Mouse (Mus musculus) hindbrain, embryonic 10.5 days (tissue): ENCODE measurements around the gene Sumo3. TPM values are rescaled to one million over a fixed set of nuclear protein-coding genes. Genes with fewer than 3 reads are reported as not detected.

ENCODE experiments used
- DNase-seq: peaks from one replicate; pipeline ENCODE4 v3.0.0-alpha.2; 2017; ENCODE audit warnings: low spot score
- H3K27ac ChIP-seq: fragments of 300-500 bp; sonication (generic); 2 replicates; pipeline ENCODE4 v1.5.1; 2016; ENCODE audit warnings: mild to moderate bottlenecking, moderate library complexity
- H3K27me3 ChIP-seq: fragments of 300-500 bp; sonication (generic); 2 replicates; pipeline ENCODE4 v1.6.1; 2016; ENCODE audit warnings: mild to moderate bottlenecking; ENCODE audit not compliant: poor library complexity, insufficient read depth, severe bottlenecking
- H3K36me3 ChIP-seq: fragments of 300-500 bp; sonication (generic); 2 replicates; pipeline ENCODE4 v1.6.1; 2016; ENCODE audit warnings: mild to moderate bottlenecking, moderate library complexity
- H3K4me1 ChIP-seq: fragments of 300-500 bp; sonication (generic); replicated peaks from 2 replicates; pipeline ENCODE4 v1.6.1; 2016; ENCODE audit warnings: mild to moderate bottlenecking
- H3K4me3 ChIP-seq: fragments of 300-500 bp; sonication (generic); 2 replicates; pipeline ENCODE4 v1.5.1; 2016; ENCODE audit warnings: mild to moderate bottlenecking, moderate library complexity
- H3K9me3 ChIP-seq: fragments of 300-500 bp; sonication (generic); 2 replicates; pipeline ENCODE4 v1.6.1; 2016; ENCODE audit warnings: mild to moderate bottlenecking, moderate library complexity
- WGBS: fragments of 180-500 bp; shearing (Covaris S2); methylation state at CpG from one replicate; pipeline ENCODE4 v1.1.7; 2016; 5-methylcytosine and 5-hydroxymethylcytosine counted together
- polyA plus RNA-seq: library from polyadenylated mRNA; unstranded; fragments of >200 nt; fragmentation: Nextera tagmentation; extraction: Ambion mirVana; gene quantifications from 2 replicates; pipeline ENCODE4 v1.2.1, GENCODE M21; 2016

Sumo3 gene
- polyA plus RNA-seq, 1 experiment from 2014 or later = 336 TPM

DNA sequence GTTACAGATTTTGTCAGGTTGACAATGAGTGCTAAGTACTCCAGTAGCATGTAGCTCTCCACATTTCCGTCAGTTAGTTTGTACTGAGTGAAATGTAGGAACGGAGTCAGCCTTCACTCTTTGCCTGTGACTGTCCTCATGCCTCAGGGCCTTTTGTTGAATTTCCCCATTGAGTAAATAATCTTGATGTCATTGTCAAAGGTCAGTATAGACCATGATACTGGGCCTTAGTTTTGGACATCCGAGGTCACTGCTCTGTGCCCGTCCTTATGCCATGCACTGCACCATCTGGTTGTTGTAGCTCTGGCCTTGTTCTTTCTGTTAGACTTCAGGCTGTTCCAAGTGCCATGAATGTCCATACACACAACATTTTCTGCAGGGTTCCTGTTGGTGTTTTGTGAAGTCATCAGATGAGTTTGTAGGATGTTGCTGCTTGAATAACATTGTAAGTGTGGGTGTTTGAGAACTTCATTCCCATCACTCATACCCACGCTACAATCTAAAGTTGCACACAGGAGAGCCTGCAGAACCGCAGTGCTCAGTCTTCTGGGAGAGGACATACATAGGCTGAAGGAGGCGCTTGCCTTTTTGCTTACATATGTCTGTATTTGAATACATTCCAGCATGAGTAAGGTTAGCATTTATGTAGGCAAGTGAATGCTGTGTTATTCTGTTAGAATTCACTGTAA is 30.5 kb downstream of the Sumo3 start:
- peaks cover 93% of the 10 kb centered on the region for H3K36me3 ChIP-seq
- DNase-seq = no peak
- 90% methylated on average over 7 of the region's 7 CpGs for WGBS

DNA sequence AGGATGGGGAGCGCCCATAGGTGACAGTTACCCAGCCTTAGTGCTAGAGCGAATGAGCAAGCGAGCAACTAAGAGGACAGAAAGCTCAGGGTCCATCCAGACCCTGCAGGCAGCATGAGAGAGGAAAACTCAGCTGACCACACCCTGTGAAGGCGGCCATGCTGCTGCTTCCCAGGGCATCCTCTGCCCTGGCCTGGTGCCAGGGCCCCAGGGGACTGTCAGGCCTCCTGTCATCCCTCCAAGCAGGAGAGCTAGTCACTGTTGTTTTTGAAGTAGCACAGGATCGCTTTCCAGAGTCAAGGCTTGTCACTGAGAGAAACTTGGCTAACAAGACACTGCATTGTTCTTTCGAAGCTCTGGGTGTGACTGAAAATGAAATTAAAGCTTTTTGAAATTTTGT is 33.1 kb downstream of the Sumo3 start:
- WGBS = 87% methylated on average over 6 of the region's 6 CpGs
- Histone ChIP-seq H3K9me3 (no peaks in the 10 kb centered on the region), H3K36me3 (peaks cover 93% of the 10 kb centered on the region)

More for the DNA sequence above, 30.5 kb downstream of the Sumo3 start:
- Histone ChIP-seq H3K27ac (no peak overlapping the region), H3K4me1 (0 out of 2 replicates have a peak, but pooled peaks cover 4% of the 10 kb centered on the region), H3K4me3 (no peak overlapping the region), H3K27me3 (no peaks in the 10 kb centered on the region), H3K9me3 (no peaks in the 10 kb centered on the region)

DNA sequence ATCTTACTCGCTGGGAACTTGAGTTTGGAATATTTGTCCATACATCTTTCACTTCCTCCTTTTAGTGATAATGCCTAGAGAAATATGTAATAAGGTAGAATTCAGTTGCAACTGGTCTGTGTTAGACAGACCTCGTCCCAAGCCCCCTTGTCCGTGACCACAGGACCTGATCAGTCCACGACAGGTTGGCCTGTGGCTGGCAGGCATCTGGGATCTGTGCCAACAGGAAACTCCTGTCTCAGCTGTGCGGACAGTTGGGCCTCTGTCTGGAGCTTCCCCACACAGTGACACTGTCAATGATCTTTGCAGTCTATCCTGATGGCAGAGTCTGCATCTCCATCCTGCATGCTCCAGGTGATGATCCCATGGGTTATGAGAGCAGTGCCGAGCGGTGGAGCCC is 37.3 kb downstream of the Sumo3 start:
- 93% methylated on average over 7 of the region's 7 CpGs for WGBS
- H3K4me3 ChIP-seq = no peak overlapping the region
- no peaks in the 10 kb centered on the region for H3K9me3 ChIP-seq
- H3K27me3 ChIP-seq = no peaks in the 10 kb centered on the region
- 0 out of 2 replicates have a peak, but pooled peaks cover 4% of the 10 kb centered on the region for H3K4me1 ChIP-seq
- no peak for DNase-seq
- H3K27ac ChIP-seq = no peak overlapping the region
- H3K36me3 ChIP-seq = peaks cover 86% of the 10 kb centered on the region

More for the DNA sequence above, 33.1 kb downstream of the Sumo3 start:
- H3K4me1 ChIP-seq = 0 out of 2 replicates have a peak, but pooled peaks cover 4% of the 10 kb centered on the region
- no peak overlapping the region for H3K4me3 ChIP-seq
- H3K27me3 ChIP-seq = no peaks in the 10 kb centered on the region
- DNase-seq = no peak
- H3K27ac ChIP-seq = no peak overlapping the region

DNA sequence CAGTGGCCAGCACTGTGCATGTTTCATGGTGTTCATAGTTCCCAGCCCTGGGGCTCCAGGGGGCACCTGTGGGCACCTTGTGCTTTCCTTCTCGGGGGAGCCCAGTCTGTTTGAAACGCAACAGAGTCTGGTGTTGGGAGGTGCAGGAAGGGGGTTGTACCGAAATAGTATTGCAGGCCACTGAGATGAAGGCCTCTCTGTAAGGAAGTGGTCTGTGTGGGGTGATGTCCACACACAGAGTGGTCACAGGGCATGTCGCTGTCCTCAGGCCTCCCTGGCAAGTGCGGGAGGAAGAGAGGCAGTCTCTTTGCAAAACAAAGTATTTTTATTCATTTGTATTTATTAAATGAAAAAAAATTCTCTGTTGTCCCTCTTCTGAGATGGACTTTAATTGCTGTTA is 39.7 kb downstream of the Sumo3 start:
- H3K36me3 ChIP-seq = peaks cover 65% of the 10 kb centered on the region
- 93% methylated on average over 5 of the region's 5 CpGs for WGBS
- H3K27me3 ChIP-seq = no peaks in the 10 kb centered on the region
- no peak for DNase-seq
- H3K27ac ChIP-seq = no peak overlapping the region
- no peaks in the 10 kb centered on the region for H3K9me3 ChIP-seq
- H3K4me1 ChIP-seq = peaks cover 8% of the 10 kb centered on the region; the same call in 1 of the 2 replicates
- H3K4me3 ChIP-seq = no peak overlapping the region

DNA sequence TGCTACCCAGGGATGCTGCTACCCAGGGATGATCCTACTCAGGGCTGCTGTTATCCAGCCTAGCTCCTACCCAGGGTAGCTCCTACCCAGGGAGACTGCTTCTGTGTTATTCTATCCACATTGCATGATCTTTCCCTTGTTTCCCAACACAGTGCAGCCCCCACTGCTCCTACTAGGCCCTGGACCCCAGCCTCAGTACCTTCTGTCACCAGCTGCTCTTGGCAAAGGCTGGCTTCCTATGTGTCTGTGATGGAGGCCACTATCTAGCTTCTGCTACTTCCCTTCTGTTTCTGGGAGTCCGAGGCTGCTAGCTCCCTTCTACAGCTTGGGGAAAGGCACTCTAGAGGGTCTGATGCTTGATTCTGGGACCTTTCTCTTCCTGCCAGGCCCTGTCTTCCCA is 41.6 kb downstream of the Sumo3 start:
- Histone ChIP-seq H3K27ac (peak overlapping the region; percentile 29; the same call in 1 of the 2 replicates), H3K9me3 (no peaks in the 10 kb centered on the region), H3K36me3 (peaks cover 48% of the 10 kb centered on the region), H3K4me1 (peaks cover 8% of the 10 kb centered on the region; the same call in 1 of the 2 replicates), H3K4me3 (no peak overlapping the region), H3K27me3 (no peaks in the 10 kb centered on the region)
- WGBS = 78% methylated on average over 1 of the region's 1 CpGs
- DNase-seq = no peak

DNA sequence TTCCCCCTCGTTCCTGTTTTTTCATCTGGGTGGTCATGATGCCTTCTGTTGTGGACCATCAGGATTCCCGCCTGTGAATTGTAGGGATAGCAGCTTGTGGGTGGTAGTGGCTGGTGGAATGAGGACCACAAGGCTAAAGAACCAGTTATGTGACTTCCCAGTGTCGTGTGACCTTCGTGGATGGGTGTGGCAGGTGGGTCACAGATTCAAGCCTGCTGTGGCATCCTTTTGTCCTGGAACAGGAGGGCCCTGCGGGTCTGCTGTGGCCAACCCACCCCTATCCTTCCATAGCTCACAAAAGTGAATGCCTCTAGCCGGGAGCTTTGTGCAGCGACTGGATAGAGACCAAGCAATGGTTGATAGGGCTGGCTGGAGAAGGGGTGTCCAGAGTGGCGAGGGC is 42.0 kb downstream of the Sumo3 start:
- Histone ChIP-seq H3K4me1 (peaks cover 8% of the 10 kb centered on the region; the same call in 1 of the 2 replicates), H3K9me3 (no peaks in the 10 kb centered on the region), H3K36me3 (peaks cover 45% of the 10 kb centered on the region), H3K27me3 (no peaks in the 10 kb centered on the region), H3K4me3 (no peak overlapping the region), H3K27ac (no peak overlapping the region)
- WGBS = 83% methylated on average over 8 of the region's 8 CpGs
- DNase-seq = no peak

DNA sequence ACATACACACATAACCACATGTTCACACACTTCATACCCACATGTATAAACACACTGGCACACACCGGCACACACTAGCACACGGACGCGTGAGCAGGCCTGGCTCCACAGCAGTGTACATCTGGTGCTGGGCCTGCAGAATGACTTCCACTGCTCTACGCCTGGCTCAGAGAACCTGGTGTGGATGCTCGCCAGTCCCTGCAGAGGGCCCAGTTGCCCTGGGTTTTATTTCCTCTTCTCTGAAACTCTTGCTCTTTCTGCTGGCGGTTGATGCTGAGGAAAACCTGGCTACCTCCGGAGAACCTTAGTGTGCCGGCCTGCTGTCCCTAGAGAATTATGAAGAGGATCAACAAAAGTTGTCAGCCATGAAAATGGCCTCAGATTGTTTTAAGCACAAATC is 46.1 kb downstream of the Sumo3 start:
- peaks cover 8% of the 10 kb centered on the region; the same call in 1 of the 2 replicates for H3K4me1 ChIP-seq
- peaks cover 3% of the 10 kb centered on the region; the same call in 1 of the 2 replicates for H3K36me3 ChIP-seq
- DNase-seq = no peak
- no peaks in the 10 kb centered on the region for H3K27me3 ChIP-seq
- H3K9me3 ChIP-seq = no peaks in the 10 kb centered on the region
- no peak overlapping the region for H3K4me3 ChIP-seq
- no peak overlapping the region for H3K27ac ChIP-seq
- WGBS = 89% methylated on average over 9 of the region's 9 CpGs

DNA sequence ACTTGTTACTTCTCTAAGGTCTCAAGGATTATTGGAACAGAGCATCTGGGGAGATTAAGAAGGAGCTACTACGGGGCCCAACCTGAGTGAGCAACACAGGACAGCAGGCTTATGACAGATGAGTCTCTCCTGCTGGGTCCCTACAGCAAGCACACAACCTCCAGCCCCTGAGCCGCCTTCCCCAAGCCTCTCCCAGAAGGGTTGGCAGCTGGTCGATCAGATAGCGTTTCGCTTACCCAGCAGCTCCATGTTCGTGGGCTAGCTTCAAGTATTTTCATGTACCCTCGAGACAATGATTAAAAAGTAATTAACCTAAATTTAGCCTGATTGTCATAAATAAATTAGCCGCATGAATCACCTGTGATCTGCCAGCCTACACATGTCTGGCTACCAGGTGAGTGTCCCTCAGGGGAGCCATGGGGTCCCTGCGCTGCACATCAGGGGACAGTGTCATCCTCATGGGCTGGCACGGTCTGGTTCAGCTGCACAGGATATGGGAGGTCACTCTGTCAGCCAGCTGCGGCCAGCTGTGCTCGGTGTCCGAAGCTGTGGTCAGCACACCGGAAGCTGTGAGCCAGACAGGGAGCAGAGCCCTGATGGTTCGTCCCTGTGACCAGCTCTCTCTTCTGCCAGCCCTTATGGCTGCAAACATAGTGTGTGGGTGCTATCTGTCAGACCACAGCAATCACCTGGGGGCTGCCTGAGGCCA is 52.5 kb downstream of the Sumo3 start:
- Histone ChIP-seq H3K4me1 (0 out of 2 replicates have a peak, but pooled peaks cover 4% of the 10 kb centered on the region), H3K27me3 (peaks cover under 1% of the 10 kb centered on the region; the same call in 1 of the 2 replicates), H3K36me3 (no peaks in the 10 kb centered on the region), H3K27ac (no peak overlapping the region), H3K4me3 (no peak overlapping the region), H3K9me3 (peaks cover 10% of the 10 kb centered on the region; the same call in 1 of the 2 replicates)
- no peak for DNase-seq
- 80% methylated on average over 15 of the region's 15 CpGs for WGBS

DNA sequence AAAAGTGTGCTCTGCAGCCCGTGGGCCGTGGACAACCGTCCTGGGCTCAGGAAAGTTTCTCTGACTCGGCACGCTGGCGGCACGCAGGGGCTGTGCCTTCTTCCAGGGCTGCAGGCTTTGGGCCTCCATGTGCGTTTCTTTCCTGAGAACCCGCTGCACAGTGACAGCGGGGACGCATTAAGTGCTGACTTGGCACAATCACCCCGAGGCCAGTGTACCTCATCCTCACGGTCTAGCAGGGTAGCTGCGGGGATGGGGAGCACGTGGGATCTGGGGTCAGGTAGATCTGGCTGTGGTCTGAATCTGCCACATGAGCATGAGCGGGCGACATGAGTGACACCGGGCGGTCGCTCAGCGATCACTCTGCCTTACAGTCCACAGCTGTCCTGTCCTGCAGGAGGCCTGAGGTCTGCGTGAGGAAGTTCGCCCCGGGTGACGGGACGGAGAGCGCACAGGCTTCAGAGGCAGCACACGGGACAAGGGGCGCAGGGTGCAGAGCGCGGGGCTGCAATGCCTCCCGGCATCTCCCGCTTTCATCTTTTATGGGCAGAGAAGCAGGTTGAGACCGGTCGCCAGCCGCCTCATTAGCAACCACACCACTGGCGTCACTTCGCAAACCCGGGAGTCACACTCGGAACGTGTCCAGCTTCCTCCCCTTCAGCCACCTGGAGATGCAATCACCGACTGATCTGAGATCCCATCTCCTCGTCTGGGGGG is 58.2 kb downstream of the Sumo3 start:
- WGBS = 60% methylated on average over 43 of the region's 43 CpGs
- Histone ChIP-seq H3K27ac (no peak overlapping the region), H3K4me1 (0 out of 2 replicates have a peak, but pooled peaks cover 3% of the 10 kb centered on the region), H3K9me3 (peaks cover 10% of the 10 kb centered on the region; the same call in 1 of the 2 replicates), H3K4me3 (no peak overlapping the region), H3K36me3 (no peaks in the 10 kb centered on the region), H3K27me3 (peaks cover 12% of the 10 kb centered on the region)
- no peak for DNase-seq

DNA sequence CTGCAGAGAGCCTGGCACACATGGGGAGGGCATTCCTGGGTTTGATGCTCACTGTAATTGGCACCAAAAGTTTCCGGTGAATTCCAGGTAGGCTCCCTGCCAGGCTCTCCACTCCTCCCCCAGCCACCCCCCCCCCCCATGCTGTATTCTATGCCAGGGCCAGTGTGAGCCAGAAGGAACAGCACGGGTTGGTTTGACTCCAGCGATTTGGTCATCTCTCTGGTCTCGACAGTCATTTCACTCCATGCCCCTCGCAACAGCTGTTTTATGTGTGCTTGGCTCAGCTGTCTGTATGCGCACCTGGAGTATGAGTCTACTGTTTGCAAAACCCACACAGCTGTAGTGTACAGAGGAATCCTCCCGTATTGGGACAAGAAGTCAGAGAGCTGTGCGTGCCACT is 60.4 kb downstream of the Sumo3 start:
- no peak overlapping the region for H3K27ac ChIP-seq
- no peak overlapping the region for H3K4me3 ChIP-seq
- no peaks in the 10 kb centered on the region for H3K36me3 ChIP-seq
- H3K4me1 ChIP-seq = 0 out of 2 replicates have a peak, but pooled peaks cover 3% of the 10 kb centered on the region
- H3K27me3 ChIP-seq = peaks cover 12% of the 10 kb centered on the region
- H3K9me3 ChIP-seq = no peaks in the 10 kb centered on the region
- DNase-seq = no peak
- 83% methylated on average over 8 of the region's 8 CpGs for WGBS

DNA sequence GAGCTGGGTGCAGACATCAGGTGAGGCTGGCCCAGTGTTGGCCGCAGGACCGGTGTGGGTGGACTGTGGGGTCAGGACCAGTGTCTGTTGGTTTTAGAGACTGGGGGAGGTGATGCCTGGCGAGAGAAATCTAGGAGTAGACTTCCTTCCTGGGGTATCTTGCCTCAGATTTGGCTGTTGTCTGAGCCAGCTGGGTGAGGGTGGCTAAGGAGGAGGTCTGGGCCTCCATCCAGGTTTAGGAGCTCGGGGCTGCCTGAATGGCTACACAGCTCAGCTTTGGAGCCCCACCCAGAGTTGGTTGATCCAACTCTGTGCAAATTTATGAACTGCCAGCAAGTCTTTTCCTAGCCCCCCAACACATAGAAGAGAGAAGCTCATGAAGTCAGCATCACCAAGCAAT is 61.5 kb downstream of the Sumo3 start:
- no peaks in the 10 kb centered on the region for H3K36me3 ChIP-seq

More for the DNA sequence above, 61.5 kb downstream of the Sumo3 start:
- H3K27me3 ChIP-seq = peaks cover 12% of the 10 kb centered on the region
- no peaks in the 10 kb centered on the region for H3K9me3 ChIP-seq
- DNase-seq = no peak
- H3K4me3 ChIP-seq = no peak overlapping the region
- H3K4me1 ChIP-seq = 0 out of 2 replicates have a peak, but pooled peaks cover 3% of the 10 kb centered on the region
- WGBS = 82% methylated on average over 4 of the region's 4 CpGs
- no peak overlapping the region for H3K27ac ChIP-seq
